Mouse (Mus musculus) kidney, postnatal 36 days (tissue): ENCODE results near the gene Stx11.
A peak's percentile ranks its signal among the peaks of the same experiment; 100 is the strongest.

ENCODE experiments used
- DNase-seq, 2 experiments: peaks; one replicate each; pipeline ENCODE4 v3.0.0; 2021 to 2022; ENCODE audit warnings: mixed read lengths in 2 of 2

Stx11 gene

GRCm38 (mm10) chr10:12964151-12965075, at the start of gene Stx11:
TSS of gene Stx11 (minus strand) at chr10:12964298.
- DNase-seq: peak; percentile 36 to 81

GRCm38 (mm10) chr10:13008737-13009121, 44.6 kb upstream of the Stx11 start:
- no peak for DNase-seq

GRCm38 (mm10) chr10:13007876-13008736, 44.0 kb upstream of the Stx11 start:
- DNase-seq: peak; percentile 95 to 97

- DNase-seq: no peak
Measured at GRCm38 (mm10) chr10:13005043-13005442, 40.9 kb upstream of the Stx11 start, which contains the start of gene Sf3b5. TSS of gene Sf3b5 (plus strand) at chr10:13005343.

GRCm38 (mm10) chr10:12996736-12997477, 32.8 kb upstream of the Stx11 start:
- DNase-seq: peak; percentile 89 to 94

GRCm38 (mm10) chr10:12993411-12994039, 29.4 kb upstream of the Stx11 start:
- DNase-seq: no peak

- DNase-seq: no peak
Measured at GRCm38 (mm10) chr10:12991953-12992352, 27.9 kb upstream of the Stx11 start.

GRCm38 (mm10) chr10:12986943-12987342, 22.8 kb upstream of the Stx11 start:
- DNase-seq: no peak

- no peak for DNase-seq
Measured at GRCm38 (mm10) chr10:12986485-12986884, 22.4 kb upstream of the Stx11 start.

GRCm38 (mm10) chr10:12985028-12985427, 20.9 kb upstream of the Stx11 start:
- no peak for DNase-seq

GRCm38 (mm10) chr10:12983516-12983915, 19.4 kb upstream of the Stx11 start:
- DNase-seq: no peak

- peak in 1 of 2 experiments; percentile 5 for DNase-seq
Measured at GRCm38 (mm10) chr10:12981071-12981470, 17.0 kb upstream of the Stx11 start.

GRCm38 (mm10) chr10:12977787-12978212, 13.7 kb upstream of the Stx11 start:
- DNase-seq: no peak

- no peak for DNase-seq
Measured at GRCm38 (mm10) chr10:12976552-12976951, 12.5 kb upstream of the Stx11 start.

- no peak for DNase-seq
Measured at GRCm38 (mm10) chr10:12975957-12976356, 11.9 kb upstream of the Stx11 start.

- DNase-seq: no peak
Measured at GRCm38 (mm10) chr10:12975461-12975860, 11.4 kb upstream of the Stx11 start.

- no peak for DNase-seq
Measured at GRCm38 (mm10) chr10:12974572-12974971, 10.5 kb upstream of the Stx11 start.

- DNase-seq: no peak
Measured at GRCm38 (mm10) chr10:12965669-12966180, 1.6 kb upstream of the Stx11 start.

GRCm38 (mm10) chr10:12963362-12964147, 543 bp downstream of the Stx11 start:
- peak in 1 of 2 experiments; percentile 10 for DNase-seq

- no peak for DNase-seq
Measured at GRCm38 (mm10) chr10:12962238-12962637, 1.9 kb downstream of the Stx11 start.

GRCm38 (mm10) chr10:12961546-12961945, 2.6 kb downstream of the Stx11 start:
- no peak for DNase-seq
